Mouse (Mus musculus) 3134 (cell line): ENCODE measurements around the gene Stt3b.

Experiments
- DNase-seq: peaks from one replicate; pipeline ENCODE4 v3.0.0-alpha.2; 2011; ENCODE audit warnings: low spot score; ENCODE audit not compliant: insufficient read length; ENCODE audit errors: extremely low read depth

The Stt3b gene

DNA sequence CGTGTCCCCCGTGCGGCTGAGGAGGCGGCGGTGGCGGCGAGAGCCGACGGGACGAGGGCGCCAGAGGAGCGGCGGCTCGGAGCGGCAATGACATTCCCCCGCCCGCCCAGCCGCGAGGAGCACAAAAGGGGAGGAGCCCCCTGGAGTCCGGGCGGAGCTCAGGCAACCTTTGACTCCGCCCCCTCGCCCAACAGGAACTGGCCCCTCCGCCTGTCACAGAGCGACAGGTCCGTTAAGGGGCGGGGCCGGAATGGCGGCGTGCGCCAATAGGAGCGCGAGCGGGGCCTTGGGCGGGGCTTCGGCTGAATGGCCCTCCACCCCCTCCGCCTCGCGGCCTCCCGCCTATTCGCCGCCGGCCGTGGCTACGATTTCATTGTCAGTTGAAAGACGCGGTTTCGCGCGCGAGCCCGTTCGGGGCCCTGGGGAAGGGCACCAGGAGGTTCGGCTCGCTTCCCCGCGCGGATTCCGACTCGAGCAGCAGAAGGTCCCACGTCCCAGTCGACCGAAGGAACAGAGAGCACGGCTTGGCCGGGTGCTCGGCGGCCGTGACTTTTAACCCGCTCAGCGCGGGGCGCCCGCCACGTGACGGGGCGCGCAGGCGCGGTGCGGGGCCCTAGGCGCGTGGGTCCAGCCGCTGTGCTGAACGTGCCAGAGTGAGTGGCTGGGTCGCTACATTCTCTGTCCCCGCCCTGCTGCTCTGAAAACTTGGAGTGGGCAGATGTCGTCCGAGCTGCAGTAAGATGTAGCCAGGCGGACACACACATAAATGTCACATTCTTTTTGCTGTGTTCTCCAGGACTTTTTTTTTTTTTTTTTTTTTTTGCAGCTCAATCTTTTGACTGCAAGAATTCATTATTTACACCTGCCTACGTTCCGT, at the start of gene Stt3b:
TSS of gene Stt3b (minus strand) at position 76 of the 877 bp plus-strand sequence.
- peak; percentile 98 for DNase-seq

- DNase-seq: no peak
Measured at GRCm38 (mm10) chr9:115358421-115358820, 48.2 kb upstream of the Stt3b start.

- DNase-seq: no peak
Measured at GRCm38 (mm10) chr9:115357996-115358395, 47.8 kb upstream of the Stt3b start.

DNA sequence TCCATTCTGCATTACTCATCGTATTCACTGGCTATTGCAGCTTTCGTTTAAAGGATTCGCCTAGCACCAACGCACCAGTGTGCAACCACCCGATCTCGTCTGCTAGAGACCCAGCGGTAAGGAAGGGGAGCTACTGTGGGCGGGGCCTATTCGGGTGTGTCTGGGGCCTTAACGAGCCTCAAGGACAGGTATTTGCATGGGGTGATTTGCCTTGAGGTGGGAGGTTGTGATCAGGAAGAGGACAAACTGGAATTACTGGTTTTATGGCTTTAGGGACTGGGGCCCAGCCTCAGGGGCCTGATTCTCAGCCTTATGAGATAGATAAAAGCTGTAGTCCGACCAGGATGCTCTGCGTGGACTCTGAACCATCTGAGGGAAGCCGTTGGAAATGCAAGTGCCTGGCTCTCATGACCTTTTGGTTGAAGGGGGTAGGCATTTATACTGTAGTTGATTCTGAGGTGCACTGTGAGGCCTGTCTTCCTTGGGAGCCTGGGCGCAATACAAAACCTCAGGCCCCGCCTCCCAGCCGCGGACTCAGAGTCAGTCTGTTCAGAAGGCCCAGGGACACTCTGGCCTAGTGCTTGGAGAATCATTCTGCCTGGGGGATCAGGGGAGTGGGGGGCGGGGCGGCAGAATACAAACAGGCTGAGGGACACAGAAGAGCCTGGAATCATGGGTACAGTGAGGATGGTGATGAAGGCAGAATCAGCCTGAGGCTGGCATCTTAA, 46.7 kb upstream of the Stt3b start:
- DNase-seq: no peak

- DNase-seq: no peak
Measured at GRCm38 (mm10) chr9:115355972-115356371, 45.8 kb upstream of the Stt3b start.

DNA sequence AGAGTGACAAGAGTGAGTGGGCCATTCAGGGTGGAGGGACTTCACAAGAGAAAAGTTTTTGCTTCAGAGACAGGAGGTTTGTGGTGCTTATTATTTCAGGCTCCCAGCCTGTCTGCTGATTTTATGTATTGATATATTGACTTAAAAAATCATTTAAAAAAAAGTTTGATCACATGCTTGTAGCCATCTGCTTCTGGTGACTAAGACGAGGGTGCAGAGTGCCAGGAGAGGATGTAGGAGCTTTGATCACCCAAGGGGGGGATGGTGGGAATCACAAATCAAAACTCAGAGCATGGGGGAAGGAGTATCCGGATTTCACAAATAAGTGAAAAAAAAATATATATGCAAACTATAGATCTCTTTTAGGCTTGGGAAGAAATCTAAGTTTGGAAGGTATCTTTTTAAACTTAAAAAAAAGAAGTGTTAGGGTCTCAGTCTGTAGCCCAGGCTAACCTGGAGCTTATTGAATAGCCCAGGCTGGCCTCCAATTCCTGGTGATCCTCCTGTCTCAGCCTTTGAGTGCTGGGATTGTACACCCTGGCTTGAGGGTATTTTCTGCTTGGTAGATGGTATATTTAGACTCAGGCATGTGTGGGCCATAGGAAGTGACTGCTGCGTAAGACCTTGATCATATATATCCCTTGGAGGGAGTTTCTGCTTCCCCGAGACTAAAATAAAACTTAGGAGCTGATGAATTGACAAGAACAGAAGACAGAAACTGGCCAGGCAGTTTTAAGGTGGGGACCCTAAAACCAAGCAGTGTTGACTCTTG, 39.7 kb upstream of the Stt3b start:
- DNase-seq: no peak

DNA sequence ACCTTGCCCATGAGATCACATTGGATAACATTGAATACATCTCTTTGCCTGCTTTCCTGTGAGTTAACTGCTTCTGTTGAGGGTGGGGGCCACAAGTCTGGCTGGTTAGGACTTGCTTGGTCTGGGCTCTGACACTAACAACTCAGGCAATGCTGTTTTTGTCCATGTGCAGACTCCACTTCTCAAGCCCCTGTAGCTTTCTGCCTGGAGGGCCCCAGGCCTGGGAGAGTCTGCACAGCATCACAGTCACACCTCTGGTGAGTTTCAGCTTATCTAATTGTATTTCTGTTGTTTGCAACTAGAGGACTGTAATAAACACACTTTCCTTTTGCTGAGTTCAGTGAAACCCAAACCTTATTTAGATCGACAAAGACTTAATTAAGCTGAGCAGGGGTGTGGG, 38.9 kb upstream of the Stt3b start:
- no peak for DNase-seq

GRCm38 (mm10) chr9:115344930-115345329, 34.7 kb upstream of the Stt3b start:
- DNase-seq: no peak

- no peak for DNase-seq
Measured at GRCm38 (mm10) chr9:115341576-115341975, 31.4 kb upstream of the Stt3b start.

DNA sequence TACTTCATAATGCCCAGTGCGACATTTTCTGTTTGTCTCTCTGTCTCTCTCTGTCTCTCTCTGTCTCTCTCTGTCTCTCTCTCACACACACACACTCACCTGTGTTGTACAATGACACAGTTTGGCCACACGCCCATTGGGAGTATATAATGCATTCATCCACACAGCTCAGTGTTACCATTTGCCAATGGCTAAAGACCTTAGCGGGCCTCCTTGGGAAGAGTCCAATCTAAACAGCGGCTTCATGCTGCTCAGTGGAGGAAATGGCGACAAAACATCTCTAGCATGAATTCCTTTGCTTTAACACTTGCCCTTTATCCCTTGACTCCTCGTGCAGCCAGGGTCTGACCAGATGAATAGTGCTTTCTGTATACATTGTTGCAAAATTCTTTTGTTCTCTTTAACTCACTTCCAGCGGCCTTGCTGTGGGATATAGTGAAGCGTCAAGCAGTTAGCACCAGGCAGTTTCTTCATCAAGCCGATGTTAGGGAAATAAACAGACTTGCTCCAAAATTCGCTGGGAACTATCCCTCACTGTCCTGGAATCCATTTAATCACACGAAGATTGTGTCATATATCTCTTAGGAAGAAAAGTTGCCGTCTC, 30.1 kb upstream of the Stt3b start:
- DNase-seq: no peak

DNA sequence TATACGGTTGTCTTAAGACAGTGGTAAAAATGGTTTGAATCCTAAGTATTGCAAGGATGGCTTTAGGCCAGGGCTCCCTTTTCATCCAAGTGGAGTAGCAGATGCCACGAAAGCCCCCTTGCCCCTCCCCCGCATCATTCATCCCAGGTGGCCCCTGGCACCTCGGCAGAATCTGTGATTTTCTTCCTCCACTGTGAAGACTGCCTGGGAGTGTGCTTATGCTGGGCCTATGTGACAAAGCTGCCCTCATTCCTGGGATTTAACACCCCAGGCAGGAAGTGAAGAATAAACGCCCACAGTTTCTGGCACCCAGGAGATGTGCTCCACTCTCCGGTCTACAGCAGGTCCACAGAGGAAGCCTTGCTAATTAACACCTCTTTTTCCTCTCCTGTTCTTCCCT, 28.6 kb upstream of the Stt3b start:
- DNase-seq: no peak

DNA sequence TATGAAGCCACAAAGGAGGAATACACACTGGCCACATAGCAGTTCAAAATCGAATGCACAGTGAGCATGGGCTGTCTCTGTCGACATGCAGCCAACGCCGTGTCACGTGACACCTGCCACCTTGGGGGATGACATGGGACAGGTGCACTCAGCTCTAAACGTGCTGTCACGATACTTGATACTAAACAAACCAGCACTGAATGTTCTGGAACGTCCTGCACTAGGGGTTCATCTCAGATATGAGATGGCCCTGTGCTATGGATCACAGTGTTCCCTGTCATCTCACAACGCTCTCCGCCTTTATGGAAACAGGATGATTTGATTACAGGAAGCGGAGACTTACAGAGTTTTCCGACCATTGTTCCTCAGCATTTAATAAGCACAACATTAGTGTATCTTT, 22.8 kb upstream of the Stt3b start:
- no peak for DNase-seq

GRCm38 (mm10) chr9:115332339-115332738, 22.1 kb upstream of the Stt3b start:
- no peak for DNase-seq

DNA sequence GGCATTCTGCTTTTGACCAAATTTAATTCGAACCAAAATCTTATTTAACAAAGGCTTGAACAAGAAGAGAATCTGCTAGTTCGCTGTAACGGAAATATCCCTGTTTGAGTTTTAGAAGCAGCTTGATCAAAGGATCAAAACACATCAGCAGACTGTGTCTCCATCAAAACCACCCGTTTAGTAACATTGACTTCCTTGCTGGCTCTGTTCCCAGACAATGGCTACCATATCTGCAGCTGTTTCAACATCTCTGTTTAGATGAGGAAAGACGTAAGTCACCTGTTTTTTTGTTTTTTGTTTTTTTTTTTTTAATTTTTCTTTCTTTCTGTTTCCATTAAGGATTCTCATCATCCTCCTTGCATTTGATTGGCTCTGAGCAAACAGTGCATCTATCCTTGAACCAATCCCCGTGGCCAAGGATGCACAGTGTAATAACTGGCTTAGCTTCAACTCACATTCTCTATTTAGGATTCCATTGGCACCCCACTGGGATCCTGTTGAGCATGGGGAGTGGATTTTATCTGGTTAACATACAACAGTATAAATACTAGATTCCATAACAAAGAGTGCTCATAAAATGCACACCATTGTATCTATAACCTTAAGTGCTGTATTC, 20.7 kb upstream of the Stt3b start:
- no peak for DNase-seq

DNA sequence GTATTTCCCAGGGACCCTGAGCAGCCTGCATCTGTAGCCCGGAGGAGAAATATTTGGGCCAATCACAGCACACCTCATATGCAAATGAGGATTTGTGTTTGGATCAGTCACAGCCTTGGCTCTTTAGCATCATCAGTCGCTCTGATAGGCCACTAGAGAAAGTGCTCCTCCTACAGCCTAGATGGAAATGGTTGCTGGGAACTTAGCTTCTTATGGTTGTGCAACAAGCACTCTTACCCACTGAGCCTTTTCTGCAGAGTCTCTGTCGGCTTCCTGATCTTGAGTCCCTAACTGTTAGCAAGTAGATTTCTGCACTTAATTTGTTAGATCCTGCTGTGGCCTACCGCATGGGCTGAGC, 16.3 kb upstream of the Stt3b start:
- DNase-seq: no peak

DNA sequence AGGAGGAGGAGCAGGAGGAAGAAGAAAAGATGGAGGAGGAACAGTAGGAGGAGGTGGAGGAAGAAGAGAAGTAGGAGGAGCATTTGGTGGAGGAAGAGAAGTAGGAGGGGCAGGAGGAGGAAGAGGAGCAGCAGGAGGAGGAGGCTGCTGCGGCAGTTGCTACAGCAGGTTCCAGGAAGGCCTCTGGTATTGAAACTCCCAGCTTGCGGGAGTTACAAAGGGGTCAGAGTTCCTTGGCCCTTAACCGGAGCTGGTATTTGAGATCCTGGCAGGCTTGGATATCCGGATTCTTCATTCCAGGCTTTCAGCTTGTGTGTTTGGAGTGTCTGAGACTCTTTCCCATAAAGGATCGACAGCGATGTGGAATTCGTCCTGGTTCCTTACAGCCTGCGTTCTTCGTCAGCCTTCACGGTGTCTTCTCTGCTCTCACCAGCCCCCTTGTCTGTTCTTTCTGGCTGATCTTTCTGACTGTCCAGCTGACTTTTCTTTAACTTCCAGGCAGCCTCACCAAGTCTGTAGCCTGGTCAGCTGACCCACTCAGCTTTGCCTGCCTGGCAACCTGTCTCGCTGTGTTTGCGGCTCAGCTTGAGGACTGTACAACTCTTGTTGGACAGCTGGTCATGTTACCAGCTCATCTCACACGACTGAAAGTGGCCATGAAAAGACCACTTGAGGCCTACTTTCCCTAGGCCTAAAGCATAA, 15.8 kb upstream of the Stt3b start:
- DNase-seq: no peak

DNA sequence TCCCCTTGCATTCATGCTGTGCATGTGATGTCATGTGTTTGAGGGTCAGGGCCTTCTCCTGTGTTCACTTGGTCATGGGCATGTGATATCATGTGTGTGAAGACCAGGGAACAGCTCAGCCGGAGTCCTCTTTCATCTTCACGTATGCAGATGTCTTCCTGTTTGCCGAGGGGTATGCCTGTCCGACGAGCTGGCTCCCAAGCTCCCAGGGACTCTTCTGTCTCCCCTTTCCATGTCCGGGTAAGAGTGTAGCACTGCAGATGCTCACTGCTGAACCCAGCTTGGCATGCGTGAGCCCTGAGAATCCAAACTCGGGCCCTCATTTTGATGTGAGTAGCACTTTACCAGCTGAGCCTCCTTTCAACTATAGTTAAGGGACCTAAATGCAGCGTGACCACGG, 13.4 kb upstream of the Stt3b start:
- no peak for DNase-seq

- no peak for DNase-seq
Measured at GRCm38 (mm10) chr9:115322385-115322784, 12.2 kb upstream of the Stt3b start.

DNA sequence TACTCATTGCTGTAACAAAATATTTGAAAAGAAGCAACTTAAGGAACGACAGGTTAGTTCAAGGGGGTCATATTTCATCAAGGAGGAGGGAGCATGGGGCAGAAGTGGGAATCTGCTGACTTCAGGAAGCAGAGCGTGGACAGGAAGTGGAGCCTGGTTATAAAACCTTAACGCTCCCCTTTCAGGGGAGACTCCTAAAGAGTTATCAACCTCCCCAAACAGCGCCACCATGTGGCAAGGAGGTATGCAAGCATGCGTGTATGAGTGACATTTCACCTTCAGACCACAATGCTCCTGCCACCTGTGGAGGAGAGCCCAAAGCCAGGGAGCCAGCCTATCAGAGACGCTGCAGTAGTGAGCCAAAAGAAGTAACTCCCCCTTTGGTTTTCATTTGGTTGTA, 10.8 kb upstream of the Stt3b start:
- DNase-seq: peak; percentile 31

- DNase-seq: no peak
Measured at GRCm38 (mm10) chr9:115320156-115320555, 9.9 kb upstream of the Stt3b start.
